Mouse (Mus musculus) heart, embryonic 11.5 days (tissue): ENCODE measurements around the gene Frmpd3. TPM values are rescaled to one million over a fixed set of nuclear protein-coding genes. Genes with fewer than 3 reads are reported as not detected.
A peak's percentile ranks its signal among the peaks of the same experiment; 100 is the strongest.

Experiments
- ATAC-seq: fragments of 200-750 bp; cut with Nextera tagmentation; replicated peaks from 2 replicates; pipeline ENCODE4 v1.8.0; 2017; ENCODE audit warnings: moderate library complexity; ENCODE audit not compliant: insufficient number of reproducible peaks, low FRiP score, low TSS enrichment
- H3K27ac ChIP-seq: fragments of 300-500 bp; sonication (generic); 2 replicates; pipeline ENCODE4 v1.5.1; 2014; ENCODE audit warnings: mild to moderate bottlenecking, low read depth, low read length
- H3K27me3 ChIP-seq: fragments of 300-500 bp; sonication (generic); 2 replicates; pipeline ENCODE4 v1.6.1; 2014; ENCODE audit warnings: mild to moderate bottlenecking, low read length, mixed read lengths; ENCODE audit not compliant: control insufficient read depth, insufficient read depth
- H3K36me3 ChIP-seq: fragments of 300-500 bp; sonication (generic); 2 replicates; pipeline ENCODE4 v1.6.1; 2014; ENCODE audit warnings: mild to moderate bottlenecking, low read length, moderate library complexity, mixed read lengths; ENCODE audit not compliant: control insufficient read depth, insufficient read depth
- H3K4me1 ChIP-seq: fragments of 300-500 bp; sonication (generic); 2 replicates; pipeline ENCODE4 v1.6.1; 2014; ENCODE audit warnings: low read length; ENCODE audit not compliant: control insufficient read depth, insufficient read depth
- H3K4me2 ChIP-seq: fragments of 300-500 bp; sonication (generic); 2 replicates; pipeline ENCODE4 v1.6.1; 2014; ENCODE audit warnings: mild to moderate bottlenecking, moderate library complexity
- H3K4me3 ChIP-seq: fragments of 300-500 bp; sonication (generic); 2 replicates; pipeline ENCODE4 v1.5.1; 2014; ENCODE audit warnings: low read depth, low read length
- H3K9ac ChIP-seq: fragments of 300-500 bp; sonication (generic); 2 replicates; pipeline ENCODE4 v1.6.1; 2014; ENCODE audit warnings: mild to moderate bottlenecking, low read depth, low read length, moderate library complexity
- H3K9me3 ChIP-seq: fragments of 300-500 bp; sonication (generic); replicated peaks from 2 replicates; pipeline ENCODE4 v1.6.1; 2016; ENCODE audit warnings: low read length; ENCODE audit not compliant: control insufficient read depth
- WGBS: fragments of 180-500 bp; shearing (Covaris S2); extraction: QIAGEN DNeasy Blood & Tissue Kit; methylation state at CpG from one replicate; pipeline ENCODE4 v1.1.7; 2014; ENCODE audit not compliant: insufficient replicate concordance; 5-methylcytosine and 5-hydroxymethylcytosine counted together
- microRNA counts: library from miRNA; unstranded; fragments of <30 nt; microRNA quantifications from one replicate; lab custom pipeline; 2015
- microRNA-seq: library from miRNA; unstranded; fragments of <30 nt; microRNA quantifications from one replicate; pipeline ENCODE4, GENCODE M21; 2016; ENCODE audit warnings: borderline number of aligned reads
- polyA plus RNA-seq: library from polyadenylated mRNA; unstranded; fragments of >200 nt; fragmentation: Nextera tagmentation; extraction: Ambion mirVana; gene quantifications from 2 replicates; pipeline ENCODE4 v1.2.1, GENCODE M21; 2014

Gene Frmpd3
- polyA plus RNA-seq, 1 experiment from 2014 or later = 0.06 TPM

- no peak for ATAC-seq
- H3K4me3 ChIP-seq = no peak overlapping the region
- H3K4me1 ChIP-seq = no peaks in the 10 kb centered on the region
- no peaks in the 10 kb centered on the region for H3K36me3 ChIP-seq
- H3K4me2 ChIP-seq = no peak overlapping the region
- H3K27ac ChIP-seq = no peak overlapping the region
- no peak overlapping the region for H3K9ac ChIP-seq
- WGBS = 85% methylated on average over 6 of the region's 6 CpGs
- H3K27me3 ChIP-seq = no peaks in the 10 kb centered on the region
- H3K9me3 ChIP-seq = no peaks in the 10 kb centered on the region
These were observed 136.2 kb downstream of the Frmpd3 start for GRCm38 (mm10) chrX:140478231-140478630.

GRCm38 (mm10) chrX:140479171-140479570 lies 137.1 kb downstream of the Frmpd3 start:
- Histone ChIP-seq H3K9ac (no peak overlapping the region), H3K27ac (no peak overlapping the region), H3K27me3 (no peaks in the 10 kb centered on the region), H3K4me3 (no peak overlapping the region), H3K36me3 (no peaks in the 10 kb centered on the region), H3K9me3 (no peaks in the 10 kb centered on the region), H3K4me2 (no peak overlapping the region), H3K4me1 (no peaks in the 10 kb centered on the region)
- ATAC-seq = no peak
- 57% methylated on average over 5 of the region's 5 CpGs for WGBS

MicroRNAs within 50 kb of the gene (microRNA counts, 519-probe panel; counts per million panel counts)
- microRNA mmu-miR-3475 (lab: Ali Mortazavi, UCI) = 32.2 counts per million

Small RNA genes lying within 50 kb of the gene (microRNA-seq; reads per million reads assigned to microRNA genes)
- gene Mir3475 = 14.8 reads per million, percentile 47 among the genes with 10 or more reads in this experiment

Other genes starting within 250 kb of the Frmpd3 start
- gene Prps1, start 114.3 kb downstream of the Frmpd3 start, polyA plus RNA-seq = 59.5 and 70.2 TPM in 2 replicates